8 mouse cellular contexts compared by ENCODE assay signal in the genomic region with DNA sequence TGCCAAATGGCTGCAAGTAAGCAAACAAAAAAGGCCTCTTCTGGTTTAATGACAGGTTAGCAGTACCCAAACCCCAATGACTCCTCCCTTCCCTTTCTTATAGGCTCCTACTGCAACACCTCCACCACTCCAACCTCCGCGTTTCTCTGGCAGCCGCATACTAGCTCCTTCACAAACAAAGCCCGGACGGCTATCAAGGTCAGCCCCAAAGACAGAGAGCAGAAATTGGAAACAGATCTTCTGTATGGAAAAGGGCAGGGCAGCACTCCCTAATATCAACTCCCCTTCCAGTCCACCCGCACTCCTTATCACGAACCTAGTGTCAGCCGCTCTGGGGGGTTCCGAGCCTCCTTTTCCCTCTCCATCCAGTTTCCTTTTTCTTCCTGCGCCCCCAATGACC.
DNase-seq lines count a peak whose midpoint lies in the region; ATAC-seq and TF ChIP-seq lines count a peak whose summit lies in the region.

No protein-coding gene starts in this region.

- H3K4me1 ChIP-seq in liver, postnatal 0 days (ENCODE audit: insufficient read depth) = peaks cover 11% of the 10 kb centered on the region; the same call in 1 of the 2 replicates

- DNase-seq in ES-CJ7 (ENCODE audit: low read depth, low spot score) = peak; percentile 76
- DNase-seq in cerebellum, postnatal 25 days = peak; percentile 42 to 50
- DNase-seq in heart, adult 9 months (ENCODE audit: low spot score in 2 of 2) = peak; percentile 45 to 52
- DNase-seq in kidney, adult 9 months = peak; percentile 45
- DNase-seq in liver, postnatal 0 days = peak; percentile 50
- peak; percentile 57 to 58 for DNase-seq in right cerebral cortex, postnatal 10 days (ENCODE audit: low spot score in 2 of 2)
- no peak for DNase-seq in natural killer cell, adult 2 months (ENCODE audit: low spot score in 2 of 2)

- H3K27me3 ChIP-seq in C2C12 (ENCODE audit: control insufficient read depth, insufficient read depth, insufficient read length) = no peaks in the 10 kb centered on the region
- H3K27me3 ChIP-seq in liver, postnatal 0 days (ENCODE audit: insufficient read depth, low read length) = no peaks in the 10 kb centered on the region

- H3K27ac ChIP-seq in liver, postnatal 0 days (ENCODE audit: low read depth) = peak overlapping the region; percentile 91

- peaks cover 49% of the 10 kb centered on the region for H3K79me2 ChIP-seq in C2C12 (ENCODE audit: control insufficient read depth, insufficient read depth)

- WGBS in liver, postnatal 0 days (ENCODE audit: insufficient replicate concordance) = 3% methylated on average over 10 of the region's 10 CpGs

- H3ac ChIP-seq in C2C12 (ENCODE audit: control insufficient read depth, insufficient read length, low read depth) = peak overlapping the region; percentile 97

- peak overlapping the region; percentile 99 for H3K4me2 ChIP-seq in liver, postnatal 0 days (ENCODE audit: low read depth, low read length)

- H3K9ac ChIP-seq in liver, postnatal 0 days (replicated peaks) = peak overlapping the region; percentile 81

- H3K9me3 ChIP-seq in liver, postnatal 0 days (ENCODE audit: low read length) = no peaks in the 10 kb centered on the region

- peak; percentile 21; the same call in 1 of the 2 replicates for ATAC-seq in liver, postnatal 0 days

- no peak for TF ChIP-seq EP300 in liver, postnatal 0 days (IDR thresholded peaks at IDR 0.05; ENCODE audit: low read depth)

- H3K79me3 ChIP-seq in C2C12 (ENCODE audit: low read depth) = peaks cover 27% of the 10 kb centered on the region

- no peak for TF ChIP-seq CTCF in C2C12 (IDR thresholded peaks at IDR 0.05; ENCODE audit: control insufficient read depth, insufficient read depth, insufficient read length)
- TF ChIP-seq CTCF in liver, postnatal 0 days (IDR thresholded peaks at IDR 0.05; ENCODE audit: low read depth) = no peak

- H3K36me3 ChIP-seq in C2C12 (ENCODE audit: control insufficient read depth, insufficient read depth) = peaks cover 6% of the 10 kb centered on the region
- no peaks in the 10 kb centered on the region; the same call in 1 of the 2 replicates for H3K36me3 ChIP-seq in liver, postnatal 0 days (replicated peaks; ENCODE audit: insufficient read depth, low read length)

- H3K4me3 ChIP-seq in C2C12 (ENCODE audit: insufficient read depth, poor library complexity, severe bottlenecking) = peak overlapping the region; percentile 78
- H3K4me3 ChIP-seq in liver, postnatal 0 days (ENCODE audit: low read depth, low read length) = peak overlapping the region; percentile 97

TF ChIP-seq in C2C12, 6 proteins besides CTCF, POLR2A, EP300 and RAD21:
- TF ChIP-seq FOSL1 (IDR thresholded peaks at IDR 0.05; ENCODE audit: insufficient read depth, low read length, poor library complexity, severe bottlenecking) = no peak
- no peak for TF ChIP-seq MAX (IDR thresholded peaks at IDR 0.05)
- TF ChIP-seq MYOG (IDR thresholded peaks at IDR 0.05; ENCODE audit: control insufficient read depth, extremely low read depth, insufficient read length) = no peak
- no peak for TF ChIP-seq CEBPB (IDR thresholded peaks at IDR 0.05; ENCODE audit: low read depth)
- no peak for TF ChIP-seq MYOD1 (IDR thresholded peaks at IDR 0.05; ENCODE audit: control insufficient read depth, insufficient read length, low read depth)
- no peak for TF ChIP-seq USF1 (IDR thresholded peaks at IDR 0.05; ENCODE audit: low read depth)

Comparison
In these comparisons a context has a peak if more than half of its experiments do, and no peak if none do; other contexts are left out.
1. DNase-seq: peak in ES-CJ7 (single experiment), cerebellum, postnatal 25 days (2 of 2), heart, adult 9 months (2 of 2), kidney, adult 9 months (single experiment), liver, postnatal 0 days (single experiment) and right cerebral cortex, postnatal 10 days (2 of 2); none in natural killer cell, adult 2 months (0 of 2).